35 mouse cellular contexts compared by ENCODE assay signal in genomic region chr14:91020099-91020498, GRCm38 (mm10).
"Had no signal": no experiment of that assay in that cellular context is flagged by ENCODE, and none has a peak within 500 bp of the region (broad histone marks: within the 10 kb centered on the region; RNA-seq: fewer than 3 reads in every experiment).

No protein-coding gene starts in this region.

- H3K9ac ChIP-seq: heart, embryonic 12.5 days; heart, embryonic 13.5 days; heart, embryonic 15.5 days; hindbrain, embryonic 12.5 days; hindbrain, embryonic 13.5 days; hindbrain, embryonic 14.5 days; hindbrain, embryonic 15.5 days; intestine, embryonic 15.5 days; kidney, embryonic 15.5 days had no signal

- H3K4me3 ChIP-seq: heart, adult 2 months; heart, embryonic 10.5 days; heart, embryonic 12.5 days; heart, embryonic 13.5 days; heart, embryonic 15.5 days; hindbrain, embryonic 10.5 days; hindbrain, embryonic 12.5 days; hindbrain, embryonic 13.5 days; hindbrain, embryonic 15.5 days; intestine, embryonic 15.5 days; kidney, embryonic 15.5 days; layer of hippocampus, adult 2 months had no signal

- DNase-seq: heart, adult 2 months; heart, postnatal 10 days; heart, postnatal 14 days; heart, postnatal 36 days; heart, postnatal 4 days; kidney, adult 11 months; kidney, adult 18-20 months; kidney, adult 2 months; kidney, adult 8-10 months; kidney, adult 9 months; kidney, postnatal 10 days; kidney, postnatal 14 days; kidney, postnatal 25 days; kidney, postnatal 36 days; kidney, postnatal 4 days; layer of hippocampus, adult 9-11 months had no signal

- H3K4me1 ChIP-seq: heart, embryonic 10.5 days; heart, embryonic 12.5 days; heart, embryonic 13.5 days; heart, embryonic 15.5 days; hindbrain, embryonic 10.5 days; hindbrain, embryonic 12.5 days; hindbrain, embryonic 13.5 days; hindbrain, embryonic 15.5 days; intestine, embryonic 15.5 days; kidney, embryonic 15.5 days had no signal

- H3K27ac ChIP-seq: heart, adult 2 months; heart, embryonic 10.5 days; heart, embryonic 13.5 days; heart, embryonic 15.5 days; hindbrain, embryonic 10.5 days; hindbrain, embryonic 12.5 days; hindbrain, embryonic 13.5 days; hindbrain, embryonic 14.5 days; hindbrain, embryonic 15.5 days; hindbrain, postnatal 0 days; intestine, embryonic 15.5 days; kidney, embryonic 15.5 days; kidney, postnatal 0 days; layer of hippocampus, adult 2 months had no signal

- H3K36me3 ChIP-seq: heart, embryonic 10.5 days; heart, embryonic 12.5 days; heart, embryonic 13.5 days; heart, embryonic 15.5 days; hindbrain, embryonic 10.5 days; hindbrain, embryonic 12.5 days; hindbrain, embryonic 13.5 days; hindbrain, embryonic 15.5 days; intestine, embryonic 15.5 days; kidney, embryonic 15.5 days had no signal

- H3K9me3 ChIP-seq: heart, embryonic 10.5 days; heart, embryonic 12.5 days; heart, embryonic 13.5 days; heart, embryonic 15.5 days; hindbrain, embryonic 10.5 days; hindbrain, embryonic 12.5 days; hindbrain, embryonic 13.5 days; hindbrain, embryonic 15.5 days; intestine, embryonic 15.5 days; kidney, embryonic 15.5 days had no signal

- H3K27me3 ChIP-seq: heart, embryonic 12.5 days; heart, embryonic 13.5 days; heart, embryonic 15.5 days; hindbrain, embryonic 12.5 days; hindbrain, embryonic 13.5 days; hindbrain, embryonic 15.5 days; intestine, embryonic 15.5 days; kidney, embryonic 15.5 days had no signal

- ATAC-seq: hindbrain, embryonic 16.5 days; hindbrain, postnatal 0 days; inflammation-experienced regulatory T-cells, adult 6 months; intestine, embryonic 15.5 days; intestine, embryonic 16.5 days; intestine, postnatal 0 days had no signal

- H3K4me2 ChIP-seq: heart, embryonic 11.5 days; heart, embryonic 12.5 days; heart, embryonic 13.5 days; heart, embryonic 15.5 days; hindbrain, embryonic 12.5 days; hindbrain, embryonic 13.5 days; hindbrain, embryonic 14.5 days; hindbrain, embryonic 15.5 days; intestine, embryonic 15.5 days; kidney, embryonic 15.5 days had no signal
